ENCODE assay signal across 17 mouse cellular contexts in the genomic region with DNA sequence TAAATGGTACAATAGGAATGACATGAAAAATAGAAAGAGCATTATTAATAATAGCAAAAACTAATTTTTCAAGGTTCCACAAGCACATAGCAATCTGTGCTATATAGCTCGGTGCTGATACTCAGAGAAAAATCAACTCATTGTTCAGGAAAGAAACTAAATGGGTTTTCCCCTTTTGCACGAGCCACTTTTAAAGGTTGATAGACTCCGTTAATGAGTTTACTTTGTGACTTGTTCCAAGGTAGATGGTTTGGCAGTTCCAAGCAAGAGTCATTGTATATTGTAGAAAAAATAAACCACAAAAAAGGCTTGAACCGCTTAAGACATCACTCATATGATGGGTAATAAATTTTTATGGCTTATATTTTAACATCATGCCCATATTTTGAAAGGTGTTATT.
"Had no signal": no experiment of that assay in that cellular context is flagged by ENCODE, and none has a peak within 500 bp of the region (broad histone marks: within the 10 kb centered on the region; RNA-seq: fewer than 3 reads in every experiment).

No protein-coding gene starts in this region.

- DNase-seq: retina, postnatal 1 day; right cerebral cortex, adult 18-20 months; right cerebral cortex, postnatal 14 days; right cerebral cortex, postnatal 25 days; right cerebral cortex, postnatal 4 days; spleen, adult 18-20 months; thymus, adult 18-20 months; thymus, adult 2 months; thymus, postnatal 14 days; thymus, postnatal 25 days; thymus, postnatal 36 days; thymus, postnatal 4 days had no signal

- H3K9ac ChIP-seq: neural tube, embryonic 12.5 days; neural tube, embryonic 13.5 days; neural tube, embryonic 15.5 days; stomach, embryonic 15.5 days had no signal

- H3K4me3 ChIP-seq: neural tube, embryonic 12.5 days; neural tube, embryonic 13.5 days; neural tube, embryonic 15.5 days; stomach, embryonic 15.5 days had no signal

- H3K36me3 ChIP-seq: neural tube, embryonic 12.5 days; neural tube, embryonic 13.5 days; neural tube, embryonic 15.5 days; stomach, embryonic 15.5 days had no signal

- H3K9me3 ChIP-seq: neural tube, embryonic 12.5 days; neural tube, embryonic 13.5 days; neural tube, embryonic 15.5 days; stomach, embryonic 15.5 days had no signal

- H3K4me2 ChIP-seq: neural tube, embryonic 12.5 days; neural tube, embryonic 13.5 days; neural tube, embryonic 15.5 days; stomach, embryonic 15.5 days had no signal

- H3K27ac ChIP-seq: neural tube, embryonic 12.5 days; neural tube, embryonic 13.5 days; neural tube, embryonic 15.5 days; stomach, embryonic 15.5 days; stomach, postnatal 0 days had no signal

- H3K4me1 ChIP-seq: neural tube, embryonic 12.5 days; neural tube, embryonic 13.5 days; neural tube, embryonic 15.5 days; stomach, embryonic 15.5 days had no signal

- H3K27me3 ChIP-seq: neural tube, embryonic 12.5 days; neural tube, embryonic 13.5 days; neural tube, embryonic 15.5 days; stomach, embryonic 15.5 days had no signal
